Mouse (Mus musculus) MEL (cell line): ENCODE measurements around the gene Rab8b.

Experiments used
- CTCF ChIP-seq, 3 experiments: IDR thresholded peaks in 2 of 3; conservative IDR thresholded peaks in 1 of 3; 2 replicates each; pipeline ENCODE4 v1.5.1; 2011 to 2012; ENCODE audit warnings: low read length in 3 of 3, low read depth in 2 of 3, mild to moderate bottlenecking in 2 of 3, improper control_type of control experiment in 1 of 3, inconsistent platforms in 1 of 3, mixed read lengths in 1 of 3, moderate library complexity in 1 of 3; ENCODE audit not compliant: control insufficient read depth in 1 of 3, insufficient read depth in 1 of 3, poor library complexity in 1 of 3, severe bottlenecking in 1 of 3
- EP300 ChIP-seq, 2 experiments: IDR thresholded peaks; 2 replicates each; pipeline ENCODE4 v1.6.1; 2011; ENCODE audit warnings: improper control_type of control experiment in 2 of 2, low read length in 2 of 2, low read depth in 1 of 2, mild to moderate bottlenecking in 1 of 2
- GATA1 ChIP-seq: IDR thresholded peaks from 2 replicates; pipeline ENCODE4 v1.6.1; 2011; ENCODE audit warnings: low read depth, low read length, improper control_type of control experiment
- HCFC1 ChIP-seq: IDR thresholded peaks from 2 replicates; pipeline ENCODE4 v1.6.1; 2012; ENCODE audit warnings: low read depth, mild to moderate bottlenecking, inconsistent platforms, low read length, improper control_type of control experiment, moderate library complexity
- MXI1 ChIP-seq: IDR thresholded peaks from 2 replicates; pipeline ENCODE4 v1.6.1; 2011; ENCODE audit warnings: mild to moderate bottlenecking, low read depth, low read length, improper control_type of control experiment
- NRF1 ChIP-seq: IDR thresholded peaks from 2 replicates; pipeline ENCODE4 v1.6.1; 2014; ENCODE audit warnings: low read depth, mild to moderate bottlenecking, inconsistent platforms, low read length, improper control_type of control experiment, moderate library complexity; ENCODE audit not compliant: poor library complexity, insufficient read depth, severe bottlenecking
- TBP ChIP-seq: IDR thresholded peaks from 2 replicates; pipeline ENCODE4 v1.8.0; 2011; ENCODE audit warnings: low read depth, low read length, improper control_type of control experiment

- no peak for TF ChIP-seq GATA1
- no peak for TF ChIP-seq CTCF (IDR thresholded peaks at IDR 0.05 in 2 of 3, conservative IDR thresholded peaks at IDR 0.05 in 1 of 3; ENCODE audit: control insufficient read depth in 1 of 3, insufficient read depth in 1 of 3, low read depth in 2 of 3, low read length in 3 of 3, poor library complexity in 1 of 3, severe bottlenecking in 1 of 3)
- TF ChIP-seq MXI1 = no peak
- TF ChIP-seq TBP = no peak
- TF ChIP-seq NRF1 = no peak
- no peak for TF ChIP-seq HCFC1
- no peak for TF ChIP-seq EP300 (IDR thresholded peaks at IDR 0.05; ENCODE audit: low read depth in 1 of 2, low read length in 2 of 2)
These were observed 9.6 kb downstream of the Rab8b start for GRCm38 (mm10) chr9:66909922-66910321.
